Mouse (Mus musculus) retina, postnatal 7 days (tissue): ENCODE data around the gene Zfhx3.

Source experiments
- DNase-seq: peaks from one replicate; pipeline ENCODE4 v3.0.0-alpha.2; 2012; ENCODE audit warnings: low read depth, low spot score

Gene Zfhx3

DNA sequence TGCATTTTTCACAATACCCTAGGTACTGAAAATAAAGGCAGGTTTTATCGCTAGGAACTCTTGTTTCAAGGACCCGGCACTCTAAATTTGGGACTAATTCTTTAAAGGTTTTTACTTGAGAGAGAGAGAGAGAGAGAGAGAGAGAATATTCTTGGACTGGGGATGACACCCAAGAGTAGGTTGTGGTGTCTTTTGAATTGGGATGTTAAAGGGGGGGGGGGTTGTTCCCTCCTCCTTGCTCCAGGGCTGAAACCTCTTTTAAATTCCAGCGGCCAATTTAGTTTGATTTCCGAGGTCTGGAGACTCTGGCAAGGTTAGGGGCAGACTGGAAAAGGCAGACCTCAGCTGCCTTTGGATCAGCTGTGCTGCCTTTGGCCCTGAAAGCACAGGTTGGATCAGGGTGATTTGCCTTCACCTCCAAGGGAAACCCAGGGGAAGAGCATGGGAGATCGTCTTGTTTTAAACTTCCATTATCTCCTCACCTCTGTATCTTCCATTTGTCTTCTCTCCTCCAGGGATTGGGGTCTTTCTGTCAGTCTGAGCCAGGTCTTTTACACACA, 755.7 kb downstream of the Zfhx3 start:
- no peak for DNase-seq

DNA sequence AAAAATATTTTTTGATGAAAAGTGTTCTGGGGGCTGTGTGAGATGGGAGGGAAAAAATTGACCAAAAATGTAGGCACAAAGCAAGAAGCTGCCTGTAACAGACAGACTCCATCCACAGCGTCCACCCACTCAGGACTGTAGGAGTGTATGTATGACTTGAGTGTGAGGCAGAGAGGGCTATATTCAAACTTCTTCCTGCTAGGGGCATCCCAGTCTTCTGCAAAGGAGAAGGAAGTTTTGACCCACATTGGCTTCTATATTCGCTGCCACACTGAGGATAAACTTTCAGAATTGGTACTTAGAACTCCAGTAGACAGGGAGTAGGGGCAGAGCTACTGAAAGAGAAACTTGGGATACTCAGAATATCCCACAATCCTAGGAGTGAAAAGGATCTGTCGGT, 756.6 kb downstream of the Zfhx3 start:
- no peak for DNase-seq

DNA sequence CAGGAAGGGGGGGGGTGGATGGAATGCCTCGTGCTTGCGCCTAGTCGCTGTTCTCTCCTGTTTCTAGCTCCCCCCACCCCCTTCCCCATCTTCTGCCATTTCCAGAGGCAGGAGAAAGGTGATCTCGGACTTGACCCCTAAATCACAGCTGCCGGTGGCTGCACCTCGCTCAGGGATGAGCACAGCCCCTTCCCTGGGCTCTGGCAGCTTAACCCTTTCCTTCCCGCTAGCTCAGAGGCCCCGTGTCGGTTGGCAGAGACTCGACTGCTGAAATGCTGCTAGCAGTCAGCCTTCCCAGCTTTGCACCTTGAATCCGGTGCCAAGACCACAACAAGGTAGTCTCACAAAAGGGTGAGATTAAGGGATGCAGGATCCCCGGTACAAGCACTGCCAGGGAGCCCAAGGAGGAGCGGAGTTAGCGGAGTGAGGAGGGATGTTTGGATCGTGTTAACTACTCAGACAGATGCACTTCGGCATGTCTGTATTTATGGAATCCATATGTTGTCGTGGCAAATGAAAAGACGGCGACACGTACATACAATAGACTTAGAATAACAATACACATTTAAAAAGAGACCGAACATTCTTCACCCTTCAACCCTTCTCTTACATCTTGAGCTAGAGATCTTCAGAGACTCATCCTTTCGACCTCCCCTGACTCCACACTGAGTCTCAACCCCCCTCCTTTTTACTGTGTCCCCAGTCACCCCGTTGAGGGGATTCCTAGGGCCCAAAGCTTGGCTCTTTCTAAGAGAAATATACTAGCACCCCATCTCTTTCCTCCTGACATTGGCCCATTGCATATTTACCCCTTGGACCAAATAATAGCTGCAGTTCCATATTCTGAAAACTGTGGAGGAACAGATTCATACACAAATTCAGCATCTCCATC, 757.3 kb downstream of the Zfhx3 start:
- DNase-seq, result no peak

DNA sequence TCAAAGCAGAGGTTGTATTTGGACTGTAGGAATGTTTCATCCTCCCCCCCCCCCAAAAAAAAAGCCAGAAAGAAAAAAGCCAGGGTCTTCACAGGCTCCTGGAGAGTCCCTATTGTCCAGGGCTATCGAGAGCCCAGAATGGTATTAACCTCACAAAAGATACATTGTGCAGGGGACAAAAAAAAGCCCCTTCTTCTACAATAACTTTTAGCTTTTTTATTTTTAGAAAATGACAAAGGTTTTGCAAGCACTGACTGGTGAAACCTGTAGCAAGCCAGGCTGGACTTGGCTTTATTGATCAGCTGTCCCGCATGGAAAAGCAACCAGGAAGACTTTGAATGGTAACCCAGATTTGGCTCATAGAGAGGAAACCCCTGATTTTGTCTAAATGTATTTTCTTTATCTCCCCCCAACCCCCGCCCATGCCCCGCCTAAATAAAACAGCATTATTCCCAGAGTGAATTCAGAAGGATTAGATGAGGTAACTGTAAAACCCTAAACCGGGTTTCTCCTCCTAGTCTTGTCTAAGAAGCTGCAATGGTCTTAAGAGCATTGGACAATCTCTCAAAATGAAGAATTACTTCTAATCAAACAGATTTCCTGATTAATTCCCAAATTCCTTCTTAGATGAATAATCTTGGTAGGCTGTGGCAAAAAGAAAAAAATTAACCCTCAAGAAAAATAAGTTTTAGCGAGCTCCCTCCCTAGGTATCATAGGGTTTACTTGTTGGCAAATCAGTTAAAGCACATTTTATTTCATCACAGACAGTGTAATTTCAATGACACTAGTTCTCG, 759.1 kb downstream of the Zfhx3 start:
- DNase-seq, result no peak

DNA sequence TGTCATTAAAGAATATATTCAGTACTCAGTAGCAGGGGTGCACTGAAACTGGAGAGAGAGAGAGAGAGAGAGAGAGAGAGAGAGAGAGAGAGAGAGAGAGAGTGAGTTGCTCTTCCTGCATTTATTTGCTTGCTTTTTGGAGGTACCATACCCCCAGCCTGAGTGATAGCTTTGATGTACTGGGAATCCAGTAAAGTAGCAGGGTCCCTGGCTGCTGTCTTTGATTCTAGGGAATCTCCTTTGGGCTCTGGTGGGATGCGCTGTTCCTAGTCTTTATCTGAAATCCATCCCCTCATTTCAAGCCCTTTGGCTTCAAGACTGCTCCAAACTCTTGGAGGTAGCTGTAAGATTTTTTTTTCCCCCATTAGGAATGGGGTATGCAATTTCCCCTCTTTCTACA, 759.8 kb downstream of the Zfhx3 start:
- no peak for DNase-seq

DNA sequence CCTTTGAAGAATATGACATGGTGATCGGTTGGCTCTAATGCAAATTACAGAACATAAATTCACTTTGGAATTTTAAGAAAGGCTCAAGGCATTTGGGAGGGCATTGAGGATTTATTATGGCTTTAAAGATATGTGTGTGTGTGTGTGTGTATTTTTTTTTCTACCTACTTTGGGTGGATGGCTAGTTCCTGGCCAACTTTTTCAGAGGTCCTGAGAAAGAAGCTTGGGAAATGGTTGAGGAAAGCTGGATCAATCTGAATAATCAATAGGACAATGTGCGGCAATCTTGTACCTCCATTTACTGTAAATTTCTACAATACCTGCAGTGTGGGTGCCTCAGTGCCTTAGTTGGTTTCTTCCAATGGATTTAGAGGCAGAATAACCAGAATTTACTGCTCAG, 763.3 kb downstream of the Zfhx3 start:
- DNase-seq, result no peak

DNA sequence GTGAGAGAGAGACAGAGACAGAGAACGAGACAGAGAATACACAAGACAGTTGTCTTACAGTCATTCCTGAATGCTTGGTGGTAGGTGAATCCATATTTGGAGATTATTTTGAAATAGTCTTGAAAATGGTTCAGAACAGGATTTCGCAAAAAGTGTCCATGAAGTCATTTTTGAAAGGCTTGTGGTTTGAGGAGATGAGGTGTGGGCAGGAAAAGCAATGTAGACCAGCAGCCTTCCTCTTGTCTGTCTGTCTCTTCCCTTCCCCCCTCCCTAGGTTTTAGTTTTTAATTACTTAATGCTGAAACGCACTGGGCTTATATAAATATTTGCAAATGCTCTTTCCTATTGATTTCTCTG, 764.0 kb downstream of the Zfhx3 start:
- no peak for DNase-seq

DNA sequence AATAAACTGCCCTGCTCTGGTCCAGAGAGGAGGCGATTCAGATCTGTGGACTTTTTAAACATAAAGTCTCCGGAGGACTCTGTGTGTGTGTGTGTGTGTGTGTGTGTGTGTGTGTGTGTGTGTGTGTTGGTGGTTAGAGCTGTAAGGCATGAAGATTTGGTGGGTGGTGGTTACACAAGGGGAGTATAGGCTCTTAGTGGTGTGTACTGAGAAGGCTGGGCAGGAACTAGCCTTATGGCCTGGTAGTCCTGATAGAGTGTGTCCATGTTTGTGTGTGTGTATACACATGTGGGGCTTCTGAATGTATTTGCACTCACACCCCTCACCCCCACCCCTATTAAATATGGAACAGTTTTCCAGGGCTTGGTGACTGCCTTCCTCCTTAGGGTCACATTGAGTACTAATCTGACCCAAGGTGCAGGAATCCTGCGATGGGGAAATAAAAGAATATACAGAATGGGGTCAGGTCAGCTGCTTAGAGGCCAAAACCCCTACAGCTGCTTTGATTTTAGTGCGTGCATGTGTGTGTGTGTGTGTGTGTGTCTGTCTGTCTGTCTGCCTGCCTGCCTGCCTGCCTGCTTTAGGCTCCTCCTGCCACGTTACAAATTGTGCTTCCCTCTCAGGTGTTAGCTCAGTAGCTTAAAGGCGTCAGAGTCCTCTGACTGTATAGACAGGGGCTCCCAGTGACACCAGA, 764.6 kb downstream of the Zfhx3 start:
- no peak for DNase-seq

DNA sequence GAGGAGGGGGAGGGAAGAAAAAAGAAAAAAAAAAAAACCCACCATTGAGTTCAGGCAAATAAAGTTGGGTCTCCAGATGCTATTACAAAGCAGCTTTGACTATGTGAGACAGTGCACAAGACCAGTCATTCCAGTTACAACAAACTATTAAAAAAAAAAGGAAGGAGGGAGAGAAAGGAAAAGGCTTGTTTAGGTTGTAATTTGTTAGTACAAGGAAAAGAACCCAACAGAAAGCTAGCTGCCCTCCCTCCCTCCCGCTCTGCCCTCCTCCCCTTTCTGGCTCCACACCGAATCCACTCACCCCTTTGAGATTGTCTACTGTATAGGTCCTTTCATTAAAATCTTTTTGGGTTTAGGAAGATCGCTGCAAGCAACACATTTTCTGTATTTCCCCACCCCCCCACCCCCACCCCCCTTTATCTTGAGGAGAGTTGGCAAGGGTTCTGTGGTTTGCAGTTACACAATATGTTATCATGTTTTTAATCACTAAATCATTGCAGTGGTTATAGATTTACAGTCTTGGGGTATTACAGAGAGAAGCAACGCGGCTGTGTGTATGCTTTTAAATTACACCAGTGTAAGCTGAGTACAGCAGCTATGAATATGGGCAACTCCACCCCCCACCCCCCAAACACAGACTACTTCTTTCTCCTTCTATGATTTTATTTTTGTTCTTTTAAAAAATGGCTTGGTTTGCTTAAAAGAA, 765.3 kb downstream of the Zfhx3 start:
- no peak for DNase-seq

DNA sequence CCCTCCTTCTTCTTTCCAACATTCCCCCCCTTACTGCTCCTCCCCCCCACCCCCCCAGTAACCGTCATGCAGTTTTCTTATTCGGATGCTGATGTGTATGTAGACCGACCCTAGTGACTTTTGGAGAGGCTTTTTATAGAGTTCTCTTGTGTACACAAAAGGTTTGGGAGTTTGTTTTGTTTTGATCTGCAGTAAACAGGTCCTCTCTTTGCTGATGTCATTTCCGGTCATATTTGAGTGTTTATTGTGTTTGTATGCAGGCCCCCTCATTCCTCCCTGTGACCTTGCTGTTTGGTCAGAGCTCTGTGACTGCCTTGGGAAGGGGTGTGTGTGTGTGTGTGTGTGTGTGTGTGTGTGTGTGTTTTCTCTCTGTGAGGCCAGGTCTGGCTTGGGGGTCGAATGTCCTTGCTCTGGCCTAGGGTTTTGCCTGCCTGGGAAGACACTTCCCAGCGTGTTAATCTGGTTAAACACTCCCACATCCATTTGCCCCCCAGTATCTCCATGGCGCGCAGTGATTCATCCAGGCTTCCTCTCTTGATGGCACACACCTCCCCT, 766.5 kb downstream of the Zfhx3 start:
- no peak for DNase-seq

DNA sequence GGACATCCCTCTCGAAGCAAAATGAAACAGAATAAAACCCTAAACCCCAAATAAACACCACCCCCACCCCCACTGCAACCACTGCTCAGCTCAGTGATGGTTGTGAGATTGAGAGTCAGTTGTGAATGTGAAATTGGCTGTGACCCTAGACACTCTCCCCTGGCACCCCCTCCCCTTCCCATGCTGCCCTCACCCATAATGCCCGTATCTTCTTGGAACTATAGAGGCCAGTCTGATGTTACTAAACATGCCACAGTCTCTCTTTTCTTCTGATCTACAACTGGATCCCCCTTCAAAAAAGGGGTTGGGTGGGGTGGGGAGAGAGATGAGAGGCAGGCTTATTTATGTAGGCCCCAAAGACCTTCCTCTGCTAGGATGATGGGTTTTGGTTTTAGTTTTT, 767.0 kb downstream of the Zfhx3 start:
- no peak for DNase-seq

DNA sequence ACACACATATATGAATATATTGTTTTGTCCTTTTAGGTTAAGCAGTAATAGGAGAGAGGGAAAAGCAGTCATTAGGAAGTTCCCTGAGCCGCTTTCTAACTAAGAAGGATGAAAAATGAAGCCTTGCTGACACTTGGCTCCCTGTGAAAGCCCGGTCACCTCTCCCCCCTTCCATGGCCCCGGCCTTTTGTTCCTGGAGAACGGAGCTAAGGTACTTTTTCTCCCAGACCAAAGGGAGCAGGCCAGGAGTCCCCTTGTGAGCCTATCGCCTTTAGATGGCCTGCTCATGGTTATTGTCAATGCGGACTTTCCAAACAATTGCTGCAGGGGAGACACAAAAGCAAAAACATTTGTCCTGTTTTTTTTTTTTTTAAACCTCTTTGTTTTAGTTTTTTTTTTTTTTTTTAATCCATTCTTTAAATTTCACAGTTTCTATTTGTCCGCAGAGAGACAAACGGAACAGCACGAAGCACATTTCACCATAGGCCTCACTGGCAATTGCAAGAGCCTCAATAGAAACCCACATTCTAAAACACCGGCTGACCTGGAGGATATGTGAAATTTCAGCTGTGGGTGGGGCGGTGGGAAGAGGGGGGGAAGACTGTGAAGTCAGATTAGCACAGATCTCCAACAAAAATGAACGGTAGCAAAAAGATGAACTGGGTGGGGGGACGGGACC, 767.6 kb downstream of the Zfhx3 start:
- DNase-seq, result no peak

DNA sequence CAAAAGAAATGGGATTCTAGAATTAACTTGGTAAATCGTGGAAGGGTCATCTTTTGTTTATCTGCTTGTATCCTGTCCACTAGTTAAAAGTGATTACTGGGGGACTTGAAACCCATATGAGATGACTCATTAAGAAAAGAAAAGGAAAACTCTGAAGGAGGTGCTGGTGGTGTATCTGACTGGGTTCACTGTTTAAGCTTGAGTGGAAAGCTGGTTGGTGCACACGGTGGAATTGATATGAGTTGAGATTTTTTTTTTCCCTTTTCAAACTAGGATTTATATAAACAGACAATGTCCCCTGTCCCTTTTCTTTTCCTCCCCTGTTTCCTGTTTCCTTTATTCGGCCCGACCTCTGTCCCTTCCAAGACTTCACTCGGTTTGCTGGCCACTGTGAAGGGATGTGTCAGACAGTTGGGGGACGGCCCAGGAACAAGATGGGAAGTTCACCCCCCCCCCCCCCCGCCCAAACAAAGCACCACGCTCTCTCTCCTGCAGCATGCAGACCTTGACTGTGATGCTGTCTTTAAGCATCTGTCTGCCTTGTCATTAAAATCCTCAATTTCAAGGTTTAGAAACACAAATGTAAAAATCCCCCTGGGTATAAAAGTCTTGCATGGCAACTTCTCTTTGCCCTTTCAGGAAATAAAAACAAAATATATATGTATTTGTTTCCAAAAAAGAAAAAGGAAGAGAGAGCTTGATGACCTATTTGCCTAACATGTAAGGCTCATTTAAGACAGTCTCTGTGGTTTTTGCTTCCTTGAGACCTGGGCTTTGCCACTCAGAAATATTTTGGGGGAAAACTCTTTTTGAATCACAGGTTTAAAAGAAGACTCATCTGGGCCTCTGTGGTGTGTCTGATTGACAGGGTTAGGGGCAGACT, 768.4 kb downstream of the Zfhx3 start:
- DNase-seq, result no peak

DNA sequence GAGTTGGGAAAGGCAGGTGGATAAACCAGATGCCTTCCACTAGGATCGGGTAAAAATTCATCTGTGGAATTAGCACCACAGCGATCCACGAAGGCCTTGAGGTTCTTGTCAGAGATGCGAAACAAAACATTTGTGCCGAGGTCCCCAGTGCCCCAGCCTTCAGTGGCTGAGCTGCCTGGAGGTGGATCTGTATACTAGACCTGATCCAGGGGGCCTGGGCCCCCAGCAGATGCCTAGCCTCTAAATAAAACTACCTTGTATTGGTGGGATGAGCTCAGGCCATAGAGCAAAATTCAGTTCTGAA, 769.0 kb downstream of the Zfhx3 start:
- DNase-seq, result no peak

DNA sequence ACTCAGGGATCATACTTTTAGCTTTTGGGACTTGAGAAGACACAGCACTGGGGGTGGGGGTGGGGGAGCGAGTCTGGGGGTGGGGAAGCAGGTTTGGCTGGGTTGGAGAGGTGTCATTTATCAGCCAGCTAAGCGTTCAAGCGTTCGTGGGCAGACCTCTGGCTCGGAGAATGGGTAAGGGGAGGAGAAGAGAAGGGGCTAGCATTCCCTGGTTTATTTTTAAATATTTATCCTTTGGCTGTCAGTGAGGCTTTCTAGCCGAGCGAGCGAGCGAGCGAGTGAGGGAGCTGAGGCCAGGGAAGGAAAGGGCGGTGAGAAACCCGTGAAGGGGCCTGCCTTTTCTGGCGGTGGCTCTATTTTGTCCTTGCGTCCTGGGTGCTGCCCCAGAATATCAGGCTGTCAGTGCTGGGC, 769.6 kb downstream of the Zfhx3 start:
- DNase-seq, result no peak

DNA sequence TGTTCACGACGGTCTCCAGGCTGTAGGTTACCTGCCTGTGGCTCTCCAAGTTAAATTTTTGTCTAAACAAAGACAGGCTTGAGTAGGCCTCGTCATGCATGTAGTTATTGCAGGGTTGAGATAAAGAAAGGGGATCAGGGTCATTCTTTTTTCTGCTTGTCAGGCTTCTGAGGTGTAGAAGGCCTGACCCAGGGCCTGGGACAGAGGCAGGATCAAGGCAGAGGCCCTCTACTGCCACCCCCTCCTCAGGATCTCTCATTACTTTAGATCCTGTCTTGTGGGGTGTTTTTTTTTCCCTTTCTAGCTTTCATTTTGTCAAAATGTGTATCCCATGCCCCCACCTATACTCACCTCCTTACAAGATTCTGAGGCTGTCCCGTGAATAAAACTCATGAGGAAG, 770.2 kb downstream of the Zfhx3 start:
- no peak for DNase-seq

DNA sequence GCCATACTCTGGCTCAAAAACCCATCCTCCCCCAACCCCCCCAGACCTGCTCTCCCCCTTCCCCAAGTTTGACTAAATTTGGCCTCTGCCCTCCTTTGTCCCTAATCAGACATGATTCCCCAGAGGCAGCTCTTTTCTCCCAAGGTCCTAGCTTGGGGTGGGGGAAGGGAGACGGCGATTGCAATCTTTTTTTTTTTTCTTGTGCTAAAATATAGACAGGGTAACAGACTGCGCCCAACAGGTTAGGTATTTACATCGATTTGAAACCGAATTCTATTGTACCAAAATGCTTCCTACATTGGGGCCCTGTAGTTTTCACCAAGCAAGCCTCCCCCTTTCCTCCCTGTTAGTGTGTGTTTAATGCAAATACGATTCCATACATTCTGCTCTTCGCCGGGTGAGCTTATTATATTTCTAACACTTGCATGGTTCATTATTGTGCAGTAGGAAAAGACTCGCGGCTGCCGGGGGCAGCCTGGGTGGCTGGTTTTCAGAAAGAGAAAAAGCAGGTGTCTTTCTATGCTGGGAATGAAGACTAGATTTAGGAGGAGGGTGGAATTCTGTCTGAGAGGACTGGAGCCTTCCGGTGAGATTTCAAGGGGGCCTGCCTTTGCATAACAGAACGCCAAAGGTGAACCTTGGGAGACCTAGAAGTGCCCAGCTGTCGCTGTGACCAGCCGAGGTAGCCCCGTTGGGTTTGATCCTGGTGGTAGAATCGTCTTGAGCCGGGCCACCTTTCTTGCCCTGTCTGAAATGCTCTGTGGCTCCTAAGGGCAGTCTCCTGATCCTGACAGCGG, 771.1 kb downstream of the Zfhx3 start:
- no peak for DNase-seq

DNA sequence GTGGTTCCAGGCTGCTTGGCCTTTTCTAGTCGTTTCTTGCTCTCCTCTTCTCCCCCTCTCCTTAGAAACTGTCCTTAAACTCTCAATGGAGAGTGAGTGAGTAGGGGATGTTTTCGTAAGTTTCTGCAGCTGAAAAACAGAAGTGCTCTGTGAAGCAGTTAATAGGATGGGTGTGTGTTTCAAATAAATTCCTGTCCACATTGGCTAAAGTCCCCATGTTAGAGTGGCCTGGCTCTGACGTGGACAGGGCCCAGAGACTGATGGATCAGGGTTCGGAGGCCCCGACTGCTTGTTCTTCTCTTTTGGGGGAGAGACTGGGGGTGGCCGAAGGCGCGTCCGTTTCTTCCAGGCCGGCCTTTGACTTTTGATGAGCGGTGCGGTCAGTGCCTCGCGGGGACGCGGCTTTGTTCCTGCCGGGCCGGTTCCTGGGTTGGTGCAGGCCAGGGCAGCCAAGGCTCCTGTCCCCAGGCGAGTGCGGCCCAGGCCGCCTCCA, 771.7 kb downstream of the Zfhx3 start:
- DNase-seq, result no peak
